Mouse (Mus musculus): ENCODE results near the gene Fer. TPM values are rescaled to one million over a fixed set of nuclear protein-coding genes. Genes with fewer than 3 reads are reported as not detected.

The Fer gene
- polyA plus RNA-seq, 1 experiment from 2014 or later: 26.8 TPM

GRCm38 (mm10) chr17:64003444-64003843 lies 140.6 kb downstream of the Fer start:
- Histone ChIP-seq H3K4me3 (ENCODE audit: low read depth, low read length) (no peak overlapping the region), H3K27ac (replicated peaks; ENCODE audit: low read depth, low read length) (no peak overlapping the region), H3K36me3 (ENCODE audit: control insufficient read depth, insufficient read depth, low read length) (no peaks in the 10 kb centered on the region), H3K9me3 (ENCODE audit: control insufficient read depth, low read length) (no peaks in the 10 kb centered on the region), H3K9ac (ENCODE audit: low read length) (no peak overlapping the region), H3K4me2 (ENCODE audit: low read depth, severe bottlenecking) (no peak overlapping the region), H3K27me3 (ENCODE audit: control insufficient read depth, insufficient read depth, low read length) (no peaks in the 10 kb centered on the region), H3K4me1 (ENCODE audit: control insufficient read depth, insufficient read depth, low read length) (no peaks in the 10 kb centered on the region)
- 80% methylated on average over 13 of the region's 13 CpGs for WGBS
- ATAC-seq (ENCODE audit: insufficient number of reproducible peaks, low FRiP score, low TSS enrichment, low read depth) (no peak), DNase-seq (ENCODE audit: low spot score) (no peak)

GRCm38 (mm10) chr17:64005575-64006249 lies 142.8 kb downstream of the Fer start:
- Histone ChIP-seq H3K36me3 (ENCODE audit: control insufficient read depth, insufficient read depth, low read length) (no peaks in the 10 kb centered on the region), H3K27me3 (ENCODE audit: control insufficient read depth, insufficient read depth, low read length) (no peaks in the 10 kb centered on the region), H3K4me2 (ENCODE audit: low read depth, severe bottlenecking) (no peak overlapping the region), H3K9ac (ENCODE audit: low read length) (no peak overlapping the region), H3K9me3 (ENCODE audit: control insufficient read depth, low read length) (no peaks in the 10 kb centered on the region), H3K27ac (replicated peaks; ENCODE audit: low read depth, low read length) (no peak overlapping the region), H3K4me1 (ENCODE audit: control insufficient read depth, insufficient read depth, low read length) (no peaks in the 10 kb centered on the region), H3K4me3 (ENCODE audit: low read depth, low read length) (no peak overlapping the region)
- ATAC-seq (ENCODE audit: insufficient number of reproducible peaks, low FRiP score, low TSS enrichment, low read depth): no peak
- WGBS: 83% methylated on average over 4 of the region's 4 CpGs
- no peak for DNase-seq (ENCODE audit: low spot score)

- Histone ChIP-seq H3K4me3 (ENCODE audit: low read depth, low read length) (no peak overlapping the region), H3K36me3 (ENCODE audit: control insufficient read depth, insufficient read depth, low read length) (no peaks in the 10 kb centered on the region), H3K27me3 (ENCODE audit: control insufficient read depth, insufficient read depth, low read length) (no peaks in the 10 kb centered on the region), H3K9me3 (ENCODE audit: control insufficient read depth, low read length) (no peaks in the 10 kb centered on the region), H3K4me1 (ENCODE audit: control insufficient read depth, insufficient read depth, low read length) (no peaks in the 10 kb centered on the region), H3K27ac (replicated peaks; ENCODE audit: low read depth, low read length) (no peak overlapping the region), H3K9ac (ENCODE audit: low read length) (no peak overlapping the region), H3K4me2 (ENCODE audit: low read depth, severe bottlenecking) (no peak overlapping the region)
- ATAC-seq (ENCODE audit: insufficient number of reproducible peaks, low FRiP score, low TSS enrichment, low read depth) (no peak), DNase-seq (ENCODE audit: low spot score) (no peak)
- 92% methylated on average over 4 of the region's 4 CpGs for WGBS
Observed at GRCm38 (mm10) chr17:64016606-64017005, 153.7 kb downstream of the Fer start.

- H3K27me3 ChIP-seq (ENCODE audit: control insufficient read depth, insufficient read depth, low read length): no peaks in the 10 kb centered on the region
- H3K9me3 ChIP-seq (ENCODE audit: control insufficient read depth, low read length): no peaks in the 10 kb centered on the region
- ATAC-seq (ENCODE audit: insufficient number of reproducible peaks, low FRiP score, low TSS enrichment, low read depth) (no peak), DNase-seq (ENCODE audit: low spot score) (no peak)
- no peaks in the 10 kb centered on the region for H3K36me3 ChIP-seq (ENCODE audit: control insufficient read depth, insufficient read depth, low read length)
- H3K4me2 ChIP-seq (ENCODE audit: low read depth, severe bottlenecking): no peak overlapping the region
- WGBS: 94% methylated on average over 6 of the region's 6 CpGs
- H3K9ac ChIP-seq (ENCODE audit: low read length): no peak overlapping the region
- H3K4me3 ChIP-seq (ENCODE audit: low read depth, low read length): no peak overlapping the region
- no peak overlapping the region for H3K27ac ChIP-seq (replicated peaks; ENCODE audit: low read depth, low read length)
- H3K4me1 ChIP-seq (ENCODE audit: control insufficient read depth, insufficient read depth, low read length): no peaks in the 10 kb centered on the region
Observed at GRCm38 (mm10) chr17:64018240-64018639, 155.4 kb downstream of the Fer start.

- H3K9me3 ChIP-seq (ENCODE audit: control insufficient read depth, low read length): no peaks in the 10 kb centered on the region
- H3K36me3 ChIP-seq (ENCODE audit: control insufficient read depth, insufficient read depth, low read length): no peaks in the 10 kb centered on the region
- H3K4me2 ChIP-seq (ENCODE audit: low read depth, severe bottlenecking): no peak overlapping the region
- ATAC-seq (ENCODE audit: insufficient number of reproducible peaks, low FRiP score, low TSS enrichment, low read depth) (no peak), DNase-seq (ENCODE audit: low spot score) (no peak)
- H3K27me3 ChIP-seq (ENCODE audit: control insufficient read depth, insufficient read depth, low read length): no peaks in the 10 kb centered on the region
- no peak overlapping the region for H3K4me3 ChIP-seq (ENCODE audit: low read depth, low read length)
- no peaks in the 10 kb centered on the region for H3K4me1 ChIP-seq (ENCODE audit: control insufficient read depth, insufficient read depth, low read length)
- no peak overlapping the region for H3K9ac ChIP-seq (ENCODE audit: low read length)
- no peak overlapping the region for H3K27ac ChIP-seq (replicated peaks; ENCODE audit: low read depth, low read length)
- 95% methylated on average over 3 of the region's 3 CpGs for WGBS
Observed at GRCm38 (mm10) chr17:64018870-64019269, 156.0 kb downstream of the Fer start.

- no peak for ATAC-seq (ENCODE audit: insufficient number of reproducible peaks, low FRiP score, low TSS enrichment, low read depth)
- H3K4me1 ChIP-seq (ENCODE audit: control insufficient read depth, insufficient read depth, low read length): no peaks in the 10 kb centered on the region
- H3K27ac ChIP-seq (replicated peaks; ENCODE audit: low read depth, low read length): no peak overlapping the region
- H3K9ac ChIP-seq (ENCODE audit: low read length): no peak overlapping the region
- no peaks in the 10 kb centered on the region for H3K27me3 ChIP-seq (ENCODE audit: control insufficient read depth, insufficient read depth, low read length)
- DNase-seq (ENCODE audit: low spot score): no peak
- no peaks in the 10 kb centered on the region for H3K9me3 ChIP-seq (ENCODE audit: control insufficient read depth, low read length)
- H3K36me3 ChIP-seq (ENCODE audit: control insufficient read depth, insufficient read depth, low read length): no peaks in the 10 kb centered on the region
- H3K4me2 ChIP-seq (ENCODE audit: low read depth, severe bottlenecking): no peak overlapping the region
- 73% methylated on average over 5 of the region's 5 CpGs for WGBS
- H3K4me3 ChIP-seq (ENCODE audit: low read depth, low read length): no peak overlapping the region
Observed at GRCm38 (mm10) chr17:64019646-64020045, 156.8 kb downstream of the Fer start.

GRCm38 (mm10) chr17:64026485-64026884 lies 163.6 kb downstream of the Fer start:
- Histone ChIP-seq H3K4me1 (ENCODE audit: control insufficient read depth, insufficient read depth, low read length) (no peaks in the 10 kb centered on the region), H3K27me3 (ENCODE audit: control insufficient read depth, insufficient read depth, low read length) (no peaks in the 10 kb centered on the region), H3K9me3 (ENCODE audit: control insufficient read depth, low read length) (no peaks in the 10 kb centered on the region), H3K4me2 (ENCODE audit: low read depth, severe bottlenecking) (no peak overlapping the region), H3K36me3 (ENCODE audit: control insufficient read depth, insufficient read depth, low read length) (no peaks in the 10 kb centered on the region), H3K4me3 (ENCODE audit: low read depth, low read length) (no peak overlapping the region), H3K9ac (ENCODE audit: low read length) (no peak overlapping the region), H3K27ac (replicated peaks; ENCODE audit: low read depth, low read length) (no peak overlapping the region)
- 73% methylated on average over 2 of the region's 2 CpGs for WGBS
- ATAC-seq (ENCODE audit: insufficient number of reproducible peaks, low FRiP score, low TSS enrichment, low read depth): no peak
- no peak for DNase-seq (ENCODE audit: low spot score)

GRCm38 (mm10) chr17:64041771-64042170 lies 178.9 kb downstream of the Fer start:
- H3K36me3 ChIP-seq (ENCODE audit: control insufficient read depth, insufficient read depth, low read length): no peaks in the 10 kb centered on the region
- H3K4me1 ChIP-seq (ENCODE audit: control insufficient read depth, insufficient read depth, low read length): no peaks in the 10 kb centered on the region
- ATAC-seq (ENCODE audit: insufficient number of reproducible peaks, low FRiP score, low TSS enrichment, low read depth): no peak
- no peak for DNase-seq (ENCODE audit: low spot score)
- H3K9me3 ChIP-seq (ENCODE audit: control insufficient read depth, low read length): no peaks in the 10 kb centered on the region
- no peak overlapping the region for H3K27ac ChIP-seq (replicated peaks; ENCODE audit: low read depth, low read length)
- H3K27me3 ChIP-seq (ENCODE audit: control insufficient read depth, insufficient read depth, low read length): no peaks in the 10 kb centered on the region
- H3K4me3 ChIP-seq (ENCODE audit: low read depth, low read length): no peak overlapping the region
- no peak overlapping the region for H3K4me2 ChIP-seq (ENCODE audit: low read depth, severe bottlenecking)
- H3K9ac ChIP-seq (ENCODE audit: low read length): no peak overlapping the region

GRCm38 (mm10) chr17:64045326-64045725 lies 182.5 kb downstream of the Fer start:
- ATAC-seq (ENCODE audit: insufficient number of reproducible peaks, low FRiP score, low TSS enrichment, low read depth) (no peak), DNase-seq (ENCODE audit: low spot score) (no peak)
- H3K27me3 ChIP-seq (ENCODE audit: control insufficient read depth, insufficient read depth, low read length): no peaks in the 10 kb centered on the region
- no peaks in the 10 kb centered on the region for H3K4me1 ChIP-seq (ENCODE audit: control insufficient read depth, insufficient read depth, low read length)
- no peak overlapping the region for H3K4me3 ChIP-seq (ENCODE audit: low read depth, low read length)
- H3K4me2 ChIP-seq (ENCODE audit: low read depth, severe bottlenecking): no peak overlapping the region
- no peak overlapping the region for H3K27ac ChIP-seq (replicated peaks; ENCODE audit: low read depth, low read length)
- H3K9me3 ChIP-seq (ENCODE audit: control insufficient read depth, low read length): no peaks in the 10 kb centered on the region
- no peak overlapping the region for H3K9ac ChIP-seq (ENCODE audit: low read length)
- H3K36me3 ChIP-seq (ENCODE audit: control insufficient read depth, insufficient read depth, low read length): no peaks in the 10 kb centered on the region
- 78% methylated on average over 7 of the region's 7 CpGs for WGBS

Measured in limb, embryonic 11.5 days (tissue).